Mouse (Mus musculus) left cerebral cortex, postnatal 25 days (tissue): ENCODE results near the gene Ndufa3. TPM values are rescaled to one million over a fixed set of nuclear protein-coding genes. Genes with fewer than 3 reads are reported as not detected.

Experiments used
- DNase-seq, 2 experiments: peaks; one replicate each; pipeline ENCODE4 v3.0.0; 2022; ENCODE audit warnings: low spot score in 2 of 2, mixed read lengths in 1 of 2
- intact Hi-C: fragments of 180-260 bp; cut with DNase I; formaldehyde crosslinking; loops from one replicate; pipeline ENCODE4 v1.15.1; 2025
- microRNA-seq, 2 experiments: library from miRNA; unstranded; fragments of <30 nt; microRNA quantifications; one replicate each; pipeline ENCODE4 v1.2.0; 2022
- total RNA-seq, 2 experiments: library from RNA; stranded (reverse); gene quantifications; 2 replicates each; pipeline ENCODE4 v1.2.3; 2021

Ndufa3 gene
- total RNA-seq, 2 experiments from 2014 or later, result 542 to 549 TPM

DNA sequence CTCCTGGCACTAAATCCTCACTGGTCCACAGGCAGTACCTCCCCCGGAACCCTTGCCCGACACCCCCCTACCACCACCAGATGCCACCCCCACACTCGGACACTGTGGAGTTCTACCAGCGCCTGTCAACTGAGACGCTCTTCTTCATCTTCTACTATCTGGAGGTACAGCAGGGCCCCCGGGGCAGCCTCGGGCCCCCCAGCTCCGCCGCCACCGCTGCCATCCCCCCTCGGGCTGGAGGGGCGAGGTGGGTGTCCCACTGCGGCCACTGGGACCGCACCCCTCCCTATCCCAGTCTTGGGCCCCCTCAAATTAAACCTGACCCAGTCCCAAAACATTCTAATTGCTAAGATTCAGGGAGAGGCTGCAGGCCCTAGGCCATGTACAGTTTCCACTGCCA, 41.4 kb downstream of the Ndufa3 start:
- no peak for DNase-seq
- intact Hi-C loops, result no loop called here

DNA sequence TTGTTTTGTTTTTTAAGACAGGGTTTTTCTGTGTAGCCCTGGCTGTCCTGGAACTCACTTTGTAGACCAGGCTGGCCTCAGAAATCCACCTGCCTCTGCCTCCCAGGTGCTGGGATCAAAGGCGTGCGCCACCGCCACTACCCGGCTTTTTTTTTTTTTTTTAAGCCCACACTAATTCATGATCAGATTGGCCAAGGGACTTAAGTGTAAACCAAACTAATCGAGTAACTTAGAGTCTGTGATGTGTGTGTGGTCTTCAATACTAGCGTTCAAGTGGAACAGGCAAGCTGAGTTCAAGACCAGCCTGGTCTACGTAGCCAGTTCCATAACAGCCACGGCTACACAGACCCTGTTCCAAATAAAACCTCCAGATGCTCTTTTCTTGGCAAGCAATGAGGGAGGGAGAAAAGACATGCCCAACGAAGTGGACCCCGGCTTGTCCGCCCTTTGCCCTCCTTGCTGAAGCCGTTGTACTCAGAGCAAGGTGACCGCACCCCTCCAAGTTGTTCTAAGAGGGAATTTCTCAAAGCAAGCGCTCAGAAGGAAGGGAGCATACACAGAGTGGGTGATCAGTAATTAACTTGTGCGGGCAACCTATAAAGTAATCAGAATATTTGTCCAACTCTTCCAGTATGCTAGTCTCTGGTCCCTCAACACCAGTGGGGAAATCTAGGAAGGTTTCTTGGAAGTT, 47.5 kb downstream of the Ndufa3 start:
- intact Hi-C loops, result loop anchor here (1.0 kb wide), 1 partner anchor 19 kb away; the partner anchor contains the start of gene Cnot3

GRCm38 (mm10) chr7:3665215-3666114, 48.3 kb downstream of the Ndufa3 start, which contains the start of gene Leng1:
Gene Leng1 (minus strand): TSS chr7:3665840.
- DNase-seq, result peak; percentile 96 to 99
- intact Hi-C loops, result loop anchor here (1.0 kb wide), 1 partner anchor 20 kb away; the partner anchor contains the start of gene Cnot3

More for the DNA sequence above, 47.5 kb downstream of the Ndufa3 start:
- no peak for DNase-seq

- no peak for DNase-seq
- intact Hi-C loops, result no loop called here
These were observed 49.8 kb downstream of the Ndufa3 start for GRCm38 (mm10) chr7:3666921-3667391.

Small RNAs within 50 kb of the gene (microRNA-seq; reads per million reads assigned to microRNA genes)
- gene Gm25100 (0 reads per million in 2 experiments), gene Mir3572 (4.0 to 8.1 reads per million in 2 experiments)

Other genes with a start within 250 kb of the Ndufa3 start
- gene Cacng8, start 226.7 kb upstream of the Ndufa3 start, total RNA-seq, result 100 to 1,000 TPM; 172 to 174 TPM
- 1 to 10 TPM in 1 of 2 experiments, under 1 TPM in 1; 0.98 to 1.6 TPM for gene Cacng6, start 193.2 kb upstream of the Ndufa3 start, total RNA-seq
- not detected for gene Tarm1, start 114.7 kb upstream of the Ndufa3 start, total RNA-seq
- 1 to 10 TPM in 1 of 2 experiments, under 1 TPM in 1; 0.66 to 1.1 TPM for gene Oscar, start 1.2 kb upstream of the Ndufa3 start, total RNA-seq
- 10 to 100 TPM; 40.6 to 45.0 TPM for gene Tfpt, start 12.6 kb downstream of the Ndufa3 start, total RNA-seq
- gene Prpf31, start 12.6 kb downstream of the Ndufa3 start, total RNA-seq, result 10 to 100 TPM; 45.4 to 46.2 TPM
- gene Cnot3, start 27.9 kb downstream of the Ndufa3 start, total RNA-seq, result 10 to 100 TPM; 53.1 to 58.1 TPM
- gene Leng1, start 48.5 kb downstream of the Ndufa3 start, total RNA-seq, result 1 to 10 TPM; 5.0 to 5.7 TPM
- gene Tmc4, start 60.2 kb downstream of the Ndufa3 start, total RNA-seq, result 1 to 10 TPM; 6.5 to 7.1 TPM
- 10 to 100 TPM; 71.6 to 73.4 TPM for gene Tsen34, start 75.5 kb downstream of the Ndufa3 start, total RNA-seq
- 100 to 1,000 TPM; 212 to 220 TPM for gene Mboat7, start 76.2 kb downstream of the Ndufa3 start, total RNA-seq
- gene Rps9, start 86.6 kb downstream of the Ndufa3 start, total RNA-seq, result 100 to 1,000 TPM; 322 to 328 TPM
- under 1 TPM; 0.18 to 0.21 TPM for gene Pirb, start 103.0 kb downstream of the Ndufa3 start, total RNA-seq
- gene Gm15448, start 208.3 kb downstream of the Ndufa3 start, total RNA-seq, result not detected
- not detected for gene Pira2, start 227.7 kb downstream of the Ndufa3 start, total RNA-seq